Mouse (Mus musculus): ENCODE data around the gene Slc39a11.
A peak's percentile ranks its signal among the peaks of the same experiment; 100 is the strongest.

GRCm38 (mm10) chr11:113397394-113397793, 252.5 kb downstream of the Slc39a11 start:
- peak; percentile 60 for TF ChIP-seq CTCF (IDR thresholded peaks at IDR 0.05; ENCODE audit: low read depth)
- no peak for TF ChIP-seq EP300 (IDR thresholded peaks at IDR 0.05; ENCODE audit: low read depth)
